Mouse (Mus musculus): ENCODE data around the gene Pot1a. TPM values are rescaled to one million over a fixed set of nuclear protein-coding genes. Genes with fewer than 3 reads are reported as not detected.
A peak's percentile ranks its signal among the peaks of the same experiment; 100 is the strongest.

Gene Pot1a
- 36.4 and 37.1 TPM in 2 replicates for polyA plus RNA-seq (2016; fragmentation: Nextera tagmentation; extraction: Ambion mirVana)

- Histone ChIP-seq H3K27ac (peak within 1 kb of the TSS; percentile 85), H3K9me3 (no peaks in the 10 kb centered on the region), H3K4me3 (peak within 1 kb of the TSS; percentile 61), H3K27me3 (no peaks in the 10 kb centered on the region), H3K36me3 (peaks cover 7% of the 10 kb centered on the region; the same call in 1 of the 2 replicates), H3K4me1 (no peaks in the 10 kb centered on the region), H3K9ac (peak within 1 kb of the TSS; percentile 60), H3K4me2 (replicated peaks) (peak within 1 kb of the TSS; percentile 54)
- under 1% methylated on average over 34 of the region's 34 CpGs for WGBS
- peak; percentile 98 for ATAC-seq (ENCODE audit: insufficient number of reproducible peaks, insufficient read depth, low FRiP score, low TSS enrichment)
Measured at GRCm38 (mm10) chr6:25808806-25809495, at the start of gene Pot1a. TSS of gene Pot1a (minus strand) at chr6:25809246.

GRCm38 (mm10) chr6:25836261-25836660 lies 27.2 kb upstream of the Pot1a start:
- WGBS = 38% methylated on average over 2 of the region's 2 CpGs
- no peak overlapping the region for H3K4me3 ChIP-seq
- H3K27me3 ChIP-seq = no peaks in the 10 kb centered on the region
- H3K9me3 ChIP-seq = no peaks in the 10 kb centered on the region
- no peak for ATAC-seq (ENCODE audit: insufficient number of reproducible peaks, insufficient read depth, low FRiP score, low TSS enrichment)
- no peak overlapping the region for H3K9ac ChIP-seq
- H3K36me3 ChIP-seq = no peaks in the 10 kb centered on the region
- H3K27ac ChIP-seq = no peak overlapping the region
- H3K4me1 ChIP-seq = no peaks in the 10 kb centered on the region
- H3K4me2 ChIP-seq (replicated peaks) = no peak overlapping the region

GRCm38 (mm10) chr6:25806021-25806420 lies 3.0 kb downstream of the Pot1a start:
- no peak overlapping the region for H3K4me2 ChIP-seq (replicated peaks)
- H3K27ac ChIP-seq = no peak overlapping the region
- no peaks in the 10 kb centered on the region for H3K27me3 ChIP-seq
- ATAC-seq (ENCODE audit: insufficient number of reproducible peaks, insufficient read depth, low FRiP score, low TSS enrichment) = no peak
- H3K4me1 ChIP-seq = no peaks in the 10 kb centered on the region
- H3K9ac ChIP-seq = no peak overlapping the region
- 89% methylated on average over 3 of the region's 3 CpGs for WGBS
- H3K36me3 ChIP-seq = peaks cover 7% of the 10 kb centered on the region
- H3K9me3 ChIP-seq = no peaks in the 10 kb centered on the region
- no peak overlapping the region for H3K4me3 ChIP-seq

GRCm38 (mm10) chr6:25802269-25802668 lies 6.8 kb downstream of the Pot1a start:
- H3K4me3 ChIP-seq = no peak overlapping the region
- no peaks in the 10 kb centered on the region for H3K4me1 ChIP-seq
- no peak for ATAC-seq (ENCODE audit: insufficient number of reproducible peaks, insufficient read depth, low FRiP score, low TSS enrichment)
- H3K27ac ChIP-seq = no peak overlapping the region
- WGBS = 84% methylated on average over 3 of the region's 3 CpGs
- H3K4me2 ChIP-seq (replicated peaks) = no peak overlapping the region
- H3K9me3 ChIP-seq = no peaks in the 10 kb centered on the region
- H3K27me3 ChIP-seq = no peaks in the 10 kb centered on the region
- H3K36me3 ChIP-seq = peaks cover 14% of the 10 kb centered on the region
- no peak overlapping the region for H3K9ac ChIP-seq

GRCm38 (mm10) chr6:25801230-25801629 lies 7.8 kb downstream of the Pot1a start:
- no peaks in the 10 kb centered on the region for H3K4me1 ChIP-seq
- H3K27ac ChIP-seq = no peak overlapping the region
- no peak for ATAC-seq (ENCODE audit: insufficient number of reproducible peaks, insufficient read depth, low FRiP score, low TSS enrichment)
- H3K4me3 ChIP-seq = no peak overlapping the region
- H3K27me3 ChIP-seq = no peaks in the 10 kb centered on the region
- no peaks in the 10 kb centered on the region for H3K9me3 ChIP-seq
- H3K4me2 ChIP-seq (replicated peaks) = no peak overlapping the region
- no peak overlapping the region for H3K9ac ChIP-seq
- peaks cover 14% of the 10 kb centered on the region for H3K36me3 ChIP-seq
- WGBS = 86% methylated on average over 6 of the region's 6 CpGs

GRCm38 (mm10) chr6:25768238-25768637 lies 40.8 kb downstream of the Pot1a start:
- Histone ChIP-seq H3K36me3 (peaks cover 18% of the 10 kb centered on the region; the same call in 1 of the 2 replicates), H3K4me3 (no peak overlapping the region), H3K9ac (no peak overlapping the region), H3K27me3 (no peaks in the 10 kb centered on the region), H3K4me2 (replicated peaks) (no peak overlapping the region), H3K27ac (no peak overlapping the region), H3K9me3 (no peaks in the 10 kb centered on the region), H3K4me1 (no peaks in the 10 kb centered on the region)
- no peak for ATAC-seq (ENCODE audit: insufficient number of reproducible peaks, insufficient read depth, low FRiP score, low TSS enrichment)
- 92% methylated on average over 3 of the region's 3 CpGs for whole genome bisulfite sequencing

GRCm38 (mm10) chr6:25767552-25767951 lies 41.5 kb downstream of the Pot1a start:
- no peak overlapping the region for H3K4me2 ChIP-seq (replicated peaks)
- no peaks in the 10 kb centered on the region for H3K4me1 ChIP-seq
- no peak overlapping the region for H3K4me3 ChIP-seq
- no peaks in the 10 kb centered on the region for H3K27me3 ChIP-seq
- H3K36me3 ChIP-seq = peaks cover 21% of the 10 kb centered on the region
- 92% methylated on average over 8 of the region's 8 CpGs for whole genome bisulfite sequencing
- H3K9ac ChIP-seq = no peak overlapping the region
- ATAC-seq (ENCODE audit: insufficient number of reproducible peaks, insufficient read depth, low FRiP score, low TSS enrichment) = no peak
- no peak overlapping the region for H3K27ac ChIP-seq
- H3K9me3 ChIP-seq = no peaks in the 10 kb centered on the region

GRCm38 (mm10) chr6:25767073-25767472 lies 42.0 kb downstream of the Pot1a start:
- no peak overlapping the region for H3K9ac ChIP-seq
- peaks cover 26% of the 10 kb centered on the region for H3K36me3 ChIP-seq
- no peak overlapping the region for H3K4me2 ChIP-seq (replicated peaks)
- H3K4me1 ChIP-seq = no peaks in the 10 kb centered on the region
- H3K4me3 ChIP-seq = no peak overlapping the region
- H3K9me3 ChIP-seq = no peaks in the 10 kb centered on the region
- no peak for ATAC-seq (ENCODE audit: insufficient number of reproducible peaks, insufficient read depth, low FRiP score, low TSS enrichment)
- no peaks in the 10 kb centered on the region for H3K27me3 ChIP-seq
- 68% methylated on average over 7 of the region's 7 CpGs for WGBS
- no peak overlapping the region for H3K27ac ChIP-seq

- WGBS = 88% methylated on average over 10 of the region's 10 CpGs
- H3K4me2 ChIP-seq (replicated peaks) = no peak overlapping the region
- no peak overlapping the region for H3K4me3 ChIP-seq
- H3K9me3 ChIP-seq = no peaks in the 10 kb centered on the region
- H3K27ac ChIP-seq = no peak overlapping the region
- no peaks in the 10 kb centered on the region for H3K27me3 ChIP-seq
- ATAC-seq (ENCODE audit: insufficient number of reproducible peaks, insufficient read depth, low FRiP score, low TSS enrichment) = no peak
- H3K36me3 ChIP-seq = peaks cover 30% of the 10 kb centered on the region
- no peaks in the 10 kb centered on the region for H3K4me1 ChIP-seq
- H3K9ac ChIP-seq = no peak overlapping the region
Measured at GRCm38 (mm10) chr6:25766283-25766682, 42.8 kb downstream of the Pot1a start.

GRCm38 (mm10) chr6:25752651-25753050 lies 56.4 kb downstream of the Pot1a start:
- 94% methylated on average over 1 of the region's 1 CpGs for WGBS
- Histone ChIP-seq H3K4me1 (no peaks in the 10 kb centered on the region), H3K4me2 (replicated peaks) (no peak overlapping the region), H3K27ac (no peak overlapping the region), H3K36me3 (peaks cover 13% of the 10 kb centered on the region), H3K4me3 (no peak overlapping the region), H3K27me3 (no peaks in the 10 kb centered on the region), H3K9ac (no peak overlapping the region), H3K9me3 (no peaks in the 10 kb centered on the region)
- ATAC-seq (ENCODE audit: insufficient number of reproducible peaks, insufficient read depth, low FRiP score, low TSS enrichment) = no peak

GRCm38 (mm10) chr6:25736533-25736932 lies 72.5 kb downstream of the Pot1a start:
- H3K27ac ChIP-seq = no peak overlapping the region
- ATAC-seq (ENCODE audit: insufficient number of reproducible peaks, insufficient read depth, low FRiP score, low TSS enrichment) = no peak
- H3K4me2 ChIP-seq (replicated peaks) = no peak overlapping the region
- H3K4me1 ChIP-seq = no peaks in the 10 kb centered on the region
- no peak overlapping the region for H3K4me3 ChIP-seq
- no peaks in the 10 kb centered on the region for H3K9me3 ChIP-seq
- no peaks in the 10 kb centered on the region for H3K27me3 ChIP-seq
- no peaks in the 10 kb centered on the region for H3K36me3 ChIP-seq
- H3K9ac ChIP-seq = no peak overlapping the region

GRCm38 (mm10) chr6:25726560-25726959 lies 82.5 kb downstream of the Pot1a start:
- no peak overlapping the region for H3K4me3 ChIP-seq
- ATAC-seq (ENCODE audit: insufficient number of reproducible peaks, insufficient read depth, low FRiP score, low TSS enrichment) = no peak
- H3K27me3 ChIP-seq = no peaks in the 10 kb centered on the region
- no peak overlapping the region for H3K27ac ChIP-seq
- H3K9me3 ChIP-seq = no peaks in the 10 kb centered on the region
- WGBS = 76% methylated on average over 1 of the region's 1 CpGs
- H3K9ac ChIP-seq = no peak overlapping the region
- H3K4me2 ChIP-seq (replicated peaks) = no peak overlapping the region
- no peaks in the 10 kb centered on the region for H3K36me3 ChIP-seq
- H3K4me1 ChIP-seq = no peaks in the 10 kb centered on the region

Measured in embryonic facial prominence, embryonic 12.5 days (tissue).